Mouse (Mus musculus) ES-Bruce4 (cell line): ENCODE measurements around the gene Olfr552. TPM values are rescaled to one million over a fixed set of nuclear protein-coding genes. Genes with fewer than 3 reads are reported as not detected.
A peak's percentile ranks its signal among the peaks of the same experiment; 100 is the strongest.

Experiments
- H3K27ac ChIP-seq: 2 replicates; pipeline ENCODE4 v1.5.1; 2012; ENCODE audit warnings: low read length, inconsistent platforms; ENCODE audit not compliant: insufficient read depth
- H3K27me3 ChIP-seq: 2 replicates; pipeline ENCODE4 v1.6.1; 2012; ENCODE audit warnings: mild to moderate bottlenecking, low read length, inconsistent platforms; ENCODE audit not compliant: control insufficient read depth, poor library complexity, insufficient read depth, severe bottlenecking
- H3K36me3 ChIP-seq: 2 replicates; pipeline ENCODE4 v1.6.1; 2012; ENCODE audit warnings: inconsistent platforms, mild to moderate bottlenecking, low read length, moderate library complexity; ENCODE audit not compliant: control insufficient read depth, poor library complexity, insufficient read depth, severe bottlenecking
- H3K4me1 ChIP-seq: one replicate; pipeline ENCODE4 v1.8.1; 2011; ENCODE audit warnings: low read length; ENCODE audit not compliant: control insufficient read depth, insufficient read depth
- H3K4me3 ChIP-seq: 2 replicates; pipeline ENCODE4 v1.5.1; 2011; ENCODE audit warnings: low read depth, mild to moderate bottlenecking, low read length
- H3K9ac ChIP-seq: 2 replicates; pipeline ENCODE4 v1.6.1; 2012; ENCODE audit warnings: low read depth, mild to moderate bottlenecking, inconsistent platforms; ENCODE audit not compliant: poor library complexity, severe bottlenecking
- H3K9me3 ChIP-seq: replicated peaks from 2 replicates; pipeline ENCODE4 v1.6.1; 2012; ENCODE audit warnings: mild to moderate bottlenecking, low read length, inconsistent platforms; ENCODE audit not compliant: control insufficient read depth, poor library complexity, insufficient read depth, severe bottlenecking
- CTCF ChIP-seq: IDR thresholded peaks from one replicate; pipeline ENCODE4 v1.8.1; 2011; ENCODE audit warnings: low read depth, low read length
- EP300 ChIP-seq: IDR thresholded peaks from 2 replicates; pipeline ENCODE4 v1.6.1; 2011; ENCODE audit warnings: low read depth, low read length; ENCODE audit not compliant: insufficient read depth
- POLR2A ChIP-seq: IDR thresholded peaks from one replicate; pipeline ENCODE4 v1.8.1; 2011; ENCODE audit warnings: low read length; ENCODE audit not compliant: insufficient read depth
- polyA plus RNA-seq: library from polyadenylated mRNA; stranded (reverse); fragments of >200 nt; gene quantifications from 2 replicates; pipeline ENCODE4 v1.2.4, GENCODE M21; 2011; ENCODE audit warnings: low read depth; ENCODE audit not compliant: missing spikeins, insufficient read depth, insufficient read length

Olfr552 gene
- polyA plus RNA-seq = not detected in 2 replicates

- Histone ChIP-seq H3K27ac (no peak within 1 kb of the TSS), H3K4me3 (no peak within 1 kb of the TSS), H3K9me3 (no peaks in the 10 kb centered on the region), H3K9ac (no peak within 1 kb of the TSS), H3K36me3 (no peaks in the 10 kb centered on the region), H3K4me1 (no peaks in the 10 kb centered on the region), H3K27me3 (no peaks in the 10 kb centered on the region)
- TF ChIP-seq EP300 = no peak
- TF ChIP-seq POLR2A = no peak
- TF ChIP-seq CTCF = no peak
These were observed at the start of gene Olfr552 for GRCm38 (mm10) chr7:102597378-102598031. TSS of gene Olfr552 (plus strand) at chr7:102597770.

GRCm38 (mm10) chr7:102549570-102549969 lies 48.0 kb upstream of the Olfr552 start, which contains the start of gene Olfr549:
TSS of gene Olfr549 (plus strand) at chr7:102549870.
- H3K27ac ChIP-seq = no peak within 1 kb of the TSS
- no peak for TF ChIP-seq POLR2A
- TF ChIP-seq CTCF = no peak
- no peaks in the 10 kb centered on the region for H3K27me3 ChIP-seq
- no peaks in the 10 kb centered on the region for H3K36me3 ChIP-seq
- no peak within 1 kb of the TSS for H3K4me3 ChIP-seq
- no peaks in the 10 kb centered on the region for H3K4me1 ChIP-seq
- no peak within 1 kb of the TSS for H3K9ac ChIP-seq
- no peaks in the 10 kb centered on the region for H3K9me3 ChIP-seq

- H3K36me3 ChIP-seq = no peaks in the 10 kb centered on the region
- no peak overlapping the region for H3K4me3 ChIP-seq
- H3K9ac ChIP-seq = no peak overlapping the region
- no peaks in the 10 kb centered on the region for H3K27me3 ChIP-seq
- H3K9me3 ChIP-seq = no peaks in the 10 kb centered on the region
- TF ChIP-seq CTCF (no peak), POLR2A (no peak), EP300 (no peak)
- no peaks in the 10 kb centered on the region for H3K4me1 ChIP-seq
- no peak overlapping the region for H3K27ac ChIP-seq
These were observed 44.3 kb upstream of the Olfr552 start for GRCm38 (mm10) chr7:102553279-102553678.

- H3K27ac ChIP-seq = no peak within 1 kb of the TSS
- no peaks in the 10 kb centered on the region for H3K27me3 ChIP-seq
- H3K9me3 ChIP-seq = no peaks in the 10 kb centered on the region
- no peaks in the 10 kb centered on the region for H3K4me1 ChIP-seq
- no peaks in the 10 kb centered on the region for H3K36me3 ChIP-seq
- H3K4me3 ChIP-seq = peak within 1 kb of the TSS; percentile 45
- TF ChIP-seq POLR2A = no peak
- no peak for TF ChIP-seq EP300
- TF ChIP-seq CTCF = no peak
- no peak within 1 kb of the TSS for H3K9ac ChIP-seq
These were observed 32.3 kb upstream of the Olfr552 start, which contains the start of gene Trim21 for GRCm38 (mm10) chr7:102564999-102565997. TSS of gene Trim21 (minus strand) at chr7:102565486.

GRCm38 (mm10) chr7:102566219-102566618 lies 31.4 kb upstream of the Olfr552 start:
- Histone ChIP-seq H3K4me3 (no peak overlapping the region), H3K4me1 (no peaks in the 10 kb centered on the region), H3K27me3 (no peaks in the 10 kb centered on the region), H3K9me3 (no peaks in the 10 kb centered on the region), H3K27ac (no peak overlapping the region), H3K36me3 (no peaks in the 10 kb centered on the region), H3K9ac (no peak overlapping the region)
- no peak for TF ChIP-seq CTCF

- TF ChIP-seq EP300 (no peak), CTCF (no peak), POLR2A (no peak)
- Histone ChIP-seq H3K9me3 (no peaks in the 10 kb centered on the region), H3K9ac (no peak within 1 kb of the TSS), H3K4me1 (no peaks in the 10 kb centered on the region), H3K27me3 (no peaks in the 10 kb centered on the region), H3K36me3 (no peaks in the 10 kb centered on the region), H3K27ac (no peak within 1 kb of the TSS), H3K4me3 (no peak within 1 kb of the TSS)
These were observed 26.4 kb upstream of the Olfr552 start, which contains the start of gene Olfr550 for GRCm38 (mm10) chr7:102571142-102571541. TSS of gene Olfr550 (plus strand) at chr7:102571442.
